Mouse (Mus musculus) 3T3-L1 (cell line): ENCODE measurements around the gene Serpina3n.
"Not testable (repeated sequence)": the region's sequence is repeated elsewhere in the genome, so short reads cannot be mapped to it uniquely, and the experiment has no call there.

Source experiments
- DNase-seq: peaks from one replicate; pipeline ENCODE4 v3.0.0-alpha.2; 2015; ENCODE audit warnings: low read depth, low spot score

Serpina3n gene

GRCm38 (mm10) chr12:104433951-104434735 is 27.6 kb downstream of the Serpina3n start:
- DNase-seq: no peak

- DNase-seq: peak; percentile 82
These were observed 33.7 kb downstream of the Serpina3n start for GRCm38 (mm10) chr12:104440087-104440760.

DNA sequence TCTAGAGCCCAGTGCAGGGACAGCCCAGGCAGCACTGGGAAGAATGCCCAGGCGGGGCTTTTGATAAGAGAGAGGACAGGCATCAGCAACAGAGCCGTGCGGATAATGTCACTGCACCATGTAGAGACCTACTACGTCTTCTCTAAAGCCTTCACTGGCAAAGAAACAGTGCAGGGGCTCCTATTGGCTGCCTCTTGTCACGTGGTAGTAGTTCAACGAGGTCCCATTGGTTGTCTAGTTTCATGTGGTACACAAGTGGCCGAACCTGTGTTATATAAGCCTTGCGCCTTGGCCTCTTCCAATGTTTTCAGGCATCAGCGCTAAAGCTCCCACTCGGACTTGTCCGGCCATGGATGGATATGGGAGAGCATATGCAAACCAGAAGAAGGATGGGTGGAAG is 37.2 kb downstream of the Serpina3n start:
- DNase-seq: no peak

DNA sequence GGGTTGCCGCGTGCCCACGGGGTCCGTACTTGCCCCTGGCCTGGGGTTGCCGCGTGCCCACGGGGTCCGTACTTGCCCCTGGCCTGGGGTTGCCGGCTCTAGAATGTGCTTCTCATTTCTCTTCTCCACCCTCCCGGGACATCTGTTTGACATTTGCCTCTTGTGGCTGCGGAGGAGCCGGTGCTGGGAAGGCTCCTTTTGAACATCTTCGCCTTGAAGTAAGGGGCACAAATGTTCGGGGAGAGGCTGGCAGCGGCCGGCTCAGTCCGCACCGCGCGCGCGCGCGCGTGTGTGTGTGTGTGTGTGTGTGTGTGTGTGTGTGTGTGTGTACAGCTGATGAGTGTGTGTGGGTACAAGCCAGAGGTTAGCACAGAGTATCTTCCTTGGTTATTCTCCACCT is 40.5 kb downstream of the Serpina3n start:
- DNase-seq: not testable (repeated sequence)

GRCm38 (mm10) chr12:104448099-104448498 is 41.6 kb downstream of the Serpina3n start:
- no peak for DNase-seq

GRCm38 (mm10) chr12:104450257-104450656 is 43.7 kb downstream of the Serpina3n start:
- DNase-seq: no peak

DNA sequence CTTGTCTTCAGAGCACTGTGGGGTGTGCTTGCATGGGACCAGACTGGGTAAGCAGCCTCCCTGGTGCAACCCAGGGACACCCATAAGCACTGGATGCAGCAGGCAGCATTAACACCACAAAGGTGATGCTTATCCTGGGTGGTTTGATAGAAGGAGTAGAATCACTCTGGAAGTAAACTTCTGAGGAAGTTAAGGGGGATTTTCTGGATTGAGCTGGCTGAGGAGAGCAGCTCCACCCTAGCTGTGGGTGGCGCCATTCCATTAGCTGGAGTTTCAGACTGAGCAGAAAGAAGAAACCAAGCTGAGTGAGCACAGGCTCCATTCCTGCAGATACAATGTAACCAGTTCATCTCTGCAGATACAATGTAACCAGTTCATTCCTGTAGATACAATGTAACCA is 46.5 kb downstream of the Serpina3n start:
- no peak for DNase-seq

GRCm38 (mm10) chr12:104459377-104459776 is 52.8 kb downstream of the Serpina3n start:
- DNase-seq: no peak

DNA sequence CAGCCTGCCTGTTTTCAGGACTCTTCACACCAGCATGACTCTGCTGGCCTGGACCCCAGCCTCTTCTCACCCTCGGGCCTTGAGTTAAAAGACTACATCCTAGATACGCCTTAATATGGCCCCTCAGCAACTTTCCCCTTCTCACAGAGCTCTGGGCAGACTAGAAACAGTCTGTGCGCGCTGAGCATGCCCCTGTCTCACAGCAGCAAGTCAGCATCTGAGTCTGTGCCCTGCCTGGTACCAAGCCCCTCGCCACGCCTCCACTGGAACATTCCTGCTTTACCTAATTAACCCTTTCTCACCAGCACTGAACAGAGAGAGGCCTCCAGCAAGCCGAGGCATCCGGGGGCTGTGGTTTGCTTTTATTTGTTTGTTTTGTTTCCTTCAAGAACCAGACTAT is 54.8 kb downstream of the Serpina3n start:
- DNase-seq: no peak
